Mouse (Mus musculus) heart, embryonic 16.5 days (tissue): ENCODE results near the gene Opn5. TPM values are rescaled to one million over a fixed set of nuclear protein-coding genes. Genes with fewer than 3 reads are reported as not detected.
A peak's percentile ranks its signal among the peaks of the same experiment; 100 is the strongest.

Experiments
- ATAC-seq: fragments of 200-750 bp; cut with Nextera tagmentation; replicated peaks from 2 replicates; pipeline ENCODE4 v1.8.0; 2017; ENCODE audit warnings: moderate number of reproducible peaks; ENCODE audit not compliant: insufficient read depth, low FRiP score; ENCODE audit errors: extremely low read depth
- H3K27ac ChIP-seq: fragments of 300-500 bp; sonication (generic); 2 replicates; pipeline ENCODE4 v1.5.1; 2014; ENCODE audit warnings: mild to moderate bottlenecking, low read length, control low read depth, moderate library complexity
- H3K27me3 ChIP-seq: fragments of 300-500 bp; sonication (generic); 2 replicates; pipeline ENCODE4 v1.6.1; 2014; ENCODE audit warnings: low read length, mixed read lengths; ENCODE audit not compliant: control insufficient read depth, insufficient read depth
- H3K36me3 ChIP-seq: fragments of 300-500 bp; sonication (generic); 2 replicates; pipeline ENCODE4 v1.6.1; 2014; ENCODE audit not compliant: control insufficient read depth, insufficient read depth
- H3K4me1 ChIP-seq: fragments of 300-500 bp; sonication (generic); 2 replicates; pipeline ENCODE4 v1.6.1; 2014; ENCODE audit warnings: low read length, mixed read lengths; ENCODE audit not compliant: control insufficient read depth, insufficient read depth
- H3K4me2 ChIP-seq: fragments of 300-500 bp; sonication (generic); 2 replicates; pipeline ENCODE4 v1.6.1; 2014; ENCODE audit warnings: low read depth, mild to moderate bottlenecking, control low read depth, low read length
- H3K4me3 ChIP-seq: fragments of 300-500 bp; sonication (generic); 2 replicates; pipeline ENCODE4 v1.5.1; 2014; ENCODE audit warnings: mild to moderate bottlenecking, control low read depth, low read length
- H3K9ac ChIP-seq: fragments of 300-500 bp; sonication (generic); 2 replicates; pipeline ENCODE4 v1.6.1; 2014; ENCODE audit warnings: low read length, control low read depth
- H3K9me3 ChIP-seq: fragments of 300-500 bp; sonication (generic); replicated peaks from 2 replicates; pipeline ENCODE4 v1.6.1; 2016; ENCODE audit warnings: low read length; ENCODE audit not compliant: control insufficient read depth
- WGBS: fragments of 180-500 bp; shearing (Covaris S2); extraction: QIAGEN DNeasy Blood & Tissue Kit; methylation state at CpG from one replicate; pipeline ENCODE4 v1.1.7; 2014; 5-methylcytosine and 5-hydroxymethylcytosine counted together
- polyA plus RNA-seq: library from polyadenylated mRNA; unstranded; fragments of >200 nt; fragmentation: Nextera tagmentation; extraction: Ambion mirVana; gene quantifications from 2 replicates; pipeline ENCODE4 v1.2.1, GENCODE M21; 2015

Opn5 gene
- polyA plus RNA-seq, result not detected in 2 replicates

GRCm38 (mm10) chr17:42611295-42611694 lies at the start of gene Opn5:
Gene Opn5 (minus strand): TSS chr17:42611395.
- no peak for ATAC-seq
- Histone ChIP-seq H3K27ac (no peak within 1 kb of the TSS), H3K4me1 (no peaks in the 10 kb centered on the region), H3K9ac (no peak within 1 kb of the TSS), H3K27me3 (no peaks in the 10 kb centered on the region), H3K4me2 (no peak within 1 kb of the TSS), H3K4me3 (no peak within 1 kb of the TSS), H3K36me3 (no peaks in the 10 kb centered on the region), H3K9me3 (no peaks in the 10 kb centered on the region)
- 70% methylated on average over 8 of the region's 8 CpGs for WGBS

- no peak overlapping the region for H3K4me2 ChIP-seq
- no peak overlapping the region for H3K4me3 ChIP-seq
- H3K27ac ChIP-seq, result no peak overlapping the region
- H3K36me3 ChIP-seq, result no peaks in the 10 kb centered on the region
- ATAC-seq, result no peak
- 19% methylated on average over 14 of the region's 14 CpGs for WGBS
- H3K4me1 ChIP-seq, result no peaks in the 10 kb centered on the region
- no peaks in the 10 kb centered on the region for H3K9me3 ChIP-seq
- no peaks in the 10 kb centered on the region for H3K27me3 ChIP-seq
- no peak overlapping the region for H3K9ac ChIP-seq
These were observed 47.6 kb upstream of the Opn5 start for GRCm38 (mm10) chr17:42658634-42659422.

GRCm38 (mm10) chr17:42643416-42643815 lies 32.2 kb upstream of the Opn5 start:
- Histone ChIP-seq H3K9me3 (no peaks in the 10 kb centered on the region), H3K27me3 (no peaks in the 10 kb centered on the region), H3K4me3 (no peak overlapping the region), H3K4me1 (peaks cover 8% of the 10 kb centered on the region), H3K36me3 (no peaks in the 10 kb centered on the region), H3K27ac (no peak overlapping the region), H3K9ac (no peak overlapping the region), H3K4me2 (no peak overlapping the region; the same call in 1 of the 2 replicates)
- 46% methylated on average over 3 of the region's 3 CpGs for WGBS
- peak; percentile 83 for ATAC-seq

GRCm38 (mm10) chr17:42630206-42630605 lies 19.0 kb upstream of the Opn5 start:
- Histone ChIP-seq H3K27me3 (no peaks in the 10 kb centered on the region), H3K9ac (no peak overlapping the region), H3K4me2 (no peak overlapping the region), H3K27ac (no peak overlapping the region), H3K36me3 (no peaks in the 10 kb centered on the region), H3K4me1 (peaks cover 7% of the 10 kb centered on the region), H3K4me3 (no peak overlapping the region), H3K9me3 (no peaks in the 10 kb centered on the region; the same call in 1 of the 2 replicates)
- ATAC-seq, result 0 out of 2 replicates have a peak, but pooled peaks have one; percentile 49
- WGBS, result 40% methylated on average over 2 of the region's 2 CpGs

- 32% methylated on average over 6 of the region's 6 CpGs for WGBS
- no peak for ATAC-seq
- no peaks in the 10 kb centered on the region for H3K9me3 ChIP-seq
- H3K9ac ChIP-seq, result no peak overlapping the region
- H3K4me1 ChIP-seq, result no peaks in the 10 kb centered on the region
- H3K36me3 ChIP-seq, result no peaks in the 10 kb centered on the region
- H3K4me2 ChIP-seq, result no peak overlapping the region
- no peaks in the 10 kb centered on the region for H3K27me3 ChIP-seq
- no peak overlapping the region for H3K27ac ChIP-seq
- H3K4me3 ChIP-seq, result no peak overlapping the region
These were observed 2.0 kb upstream of the Opn5 start for GRCm38 (mm10) chr17:42613043-42613737.

GRCm38 (mm10) chr17:42608270-42608669 lies 2.9 kb downstream of the Opn5 start:
- ATAC-seq, result no peak
- Histone ChIP-seq H3K27me3 (no peaks in the 10 kb centered on the region), H3K9ac (no peak overlapping the region), H3K9me3 (no peaks in the 10 kb centered on the region), H3K27ac (no peak overlapping the region), H3K4me3 (no peak overlapping the region), H3K4me2 (no peak overlapping the region), H3K4me1 (no peaks in the 10 kb centered on the region), H3K36me3 (no peaks in the 10 kb centered on the region)
- WGBS, result 53% methylated on average over 3 of the region's 3 CpGs

- Histone ChIP-seq H3K4me1 (no peaks in the 10 kb centered on the region), H3K36me3 (no peaks in the 10 kb centered on the region), H3K9me3 (no peaks in the 10 kb centered on the region), H3K4me3 (no peak overlapping the region), H3K9ac (no peak overlapping the region), H3K4me2 (no peak overlapping the region), H3K27ac (no peak overlapping the region), H3K27me3 (no peaks in the 10 kb centered on the region)
- WGBS, result 25% methylated on average over 15 of the region's 15 CpGs
- ATAC-seq, result 0 out of 2 replicates have a peak, but pooled peaks have one; percentile 55
These were observed 8.1 kb downstream of the Opn5 start for GRCm38 (mm10) chr17:42602829-42603784.

- H3K27me3 ChIP-seq, result no peaks in the 10 kb centered on the region
- no peak overlapping the region for H3K9ac ChIP-seq
- H3K4me2 ChIP-seq, result no peak overlapping the region
- H3K4me1 ChIP-seq, result no peaks in the 10 kb centered on the region
- H3K9me3 ChIP-seq, result no peaks in the 10 kb centered on the region
- no peak overlapping the region for H3K4me3 ChIP-seq
- H3K36me3 ChIP-seq, result no peaks in the 10 kb centered on the region
- WGBS, result 70% methylated on average over 1 of the region's 1 CpGs
- ATAC-seq, result no peak
- H3K27ac ChIP-seq, result no peak overlapping the region
These were observed 24.7 kb downstream of the Opn5 start for GRCm38 (mm10) chr17:42586486-42586885.
